Mouse (Mus musculus) E14TG2a.4 (cell line): ENCODE results near the gene Commd2.

Experiments
- H3K27me3 ChIP-seq: 2 replicates; pipeline ENCODE4 v1.6.1; 2014; ENCODE audit warnings: low read length, control low read depth; ENCODE audit not compliant: insufficient read depth
- H3K36me3 ChIP-seq: 2 replicates; pipeline ENCODE4 v1.6.1; 2014; ENCODE audit warnings: low read length, control low read depth; ENCODE audit not compliant: insufficient read depth
- H3K4me1 ChIP-seq: replicated peaks from 2 replicates; pipeline ENCODE4 v1.6.1; 2014; ENCODE audit warnings: low read depth, low read length, control low read depth
- H3K4me3 ChIP-seq: replicated peaks from 2 replicates; pipeline ENCODE4 v1.5.1; 2014; ENCODE audit warnings: mild to moderate bottlenecking, low read length
- H3K9me3 ChIP-seq: 2 replicates; pipeline ENCODE4 v1.6.1; 2014; ENCODE audit warnings: low read length, control low read depth
- CTCF ChIP-seq: conservative IDR thresholded peaks from 2 replicates; pipeline ENCODE4 v1.5.1; 2014; ENCODE audit warnings: low read length
- NANOG ChIP-seq: IDR thresholded peaks from 2 replicates; pipeline ENCODE4 v1.6.1; 2014; ENCODE audit warnings: borderline replicate concordance, low read length, mixed read lengths
- POU5F1 ChIP-seq: IDR thresholded peaks from 2 replicates; pipeline ENCODE4 v1.6.1; 2014; ENCODE audit warnings: low read length, borderline replicate concordance

Gene Commd2

DNA sequence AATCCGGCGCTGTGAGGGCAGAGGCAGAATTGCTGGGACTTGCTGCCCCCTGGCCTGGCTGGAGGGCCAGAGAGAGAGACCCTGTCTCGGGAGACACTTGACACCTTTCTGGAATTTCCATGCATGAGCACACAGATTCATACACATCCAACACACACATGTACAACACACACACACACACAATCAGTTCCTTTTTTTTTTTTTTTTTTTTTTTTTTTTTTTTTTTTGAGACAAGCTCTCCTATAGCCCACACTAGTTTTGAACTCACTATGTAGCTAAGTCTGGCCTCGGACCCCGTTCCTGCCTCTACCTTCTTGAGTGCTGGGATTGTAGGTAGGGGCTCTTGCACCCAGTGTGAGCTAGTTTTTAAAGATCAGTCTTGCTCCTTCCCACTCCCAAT is 14.4 kb upstream of the Commd2 start:
- Histone ChIP-seq H3K36me3 (no peaks in the 10 kb centered on the region), H3K4me3 (no peak overlapping the region), H3K4me1 (no peaks in the 10 kb centered on the region), H3K27me3 (no peaks in the 10 kb centered on the region), H3K9me3 (peaks cover 16% of the 10 kb centered on the region)
- TF ChIP-seq NANOG (no peak), CTCF (no peak), POU5F1 (no peak)

DNA sequence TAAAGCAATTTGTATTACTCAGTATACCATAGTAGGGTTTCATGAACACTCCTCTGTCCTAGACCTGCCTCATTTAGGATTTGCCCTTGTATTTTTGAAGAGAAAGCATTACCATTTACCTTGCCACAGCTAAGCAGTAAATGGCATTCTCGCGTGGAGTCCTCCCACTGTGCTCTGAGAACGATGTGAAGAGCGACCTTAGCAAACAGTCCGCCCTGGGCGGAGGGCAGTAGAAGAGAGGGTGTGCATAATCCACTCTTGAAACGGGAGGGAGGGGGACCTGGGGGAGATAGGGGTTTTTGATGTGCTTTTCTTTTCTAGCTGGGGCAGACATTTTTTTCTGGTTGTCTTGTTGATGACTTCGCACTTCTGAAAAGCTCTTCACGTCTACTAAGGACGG is 13.2 kb upstream of the Commd2 start:
- TF ChIP-seq POU5F1 (no peak), CTCF (no peak), NANOG (no peak)

DNA sequence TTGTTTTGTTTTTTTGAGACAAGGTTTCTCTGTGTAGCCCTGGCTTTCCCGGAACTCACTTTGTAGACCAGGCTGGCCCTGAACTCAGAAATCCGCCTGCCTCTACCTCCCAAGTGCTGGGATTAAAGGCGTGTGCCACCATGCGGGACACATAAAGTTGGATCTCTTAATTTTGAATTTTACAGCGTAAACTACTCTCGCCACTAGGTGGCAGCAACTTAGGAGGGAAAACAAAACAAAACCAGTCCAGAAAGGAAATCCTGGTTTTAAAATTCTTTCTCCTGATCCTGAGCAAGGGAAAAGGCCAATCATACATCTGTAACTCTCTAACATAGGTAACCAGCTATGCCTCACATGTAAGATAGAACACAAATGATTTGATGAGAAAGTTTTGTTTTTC is 12.2 kb upstream of the Commd2 start:
- Histone ChIP-seq H3K4me3 (no peak overlapping the region), H3K36me3 (no peaks in the 10 kb centered on the region), H3K4me1 (no peaks in the 10 kb centered on the region), H3K9me3 (peaks cover 16% of the 10 kb centered on the region), H3K27me3 (no peaks in the 10 kb centered on the region)
- peak; percentile 46 for TF ChIP-seq CTCF
- TF ChIP-seq NANOG: no peak

More for the DNA sequence above, 13.2 kb upstream of the Commd2 start:
- no peaks in the 10 kb centered on the region for H3K36me3 ChIP-seq
- H3K9me3 ChIP-seq: peaks cover 16% of the 10 kb centered on the region
- H3K27me3 ChIP-seq: no peaks in the 10 kb centered on the region
- no peak overlapping the region for H3K4me3 ChIP-seq
- H3K4me1 ChIP-seq: no peaks in the 10 kb centered on the region

DNA sequence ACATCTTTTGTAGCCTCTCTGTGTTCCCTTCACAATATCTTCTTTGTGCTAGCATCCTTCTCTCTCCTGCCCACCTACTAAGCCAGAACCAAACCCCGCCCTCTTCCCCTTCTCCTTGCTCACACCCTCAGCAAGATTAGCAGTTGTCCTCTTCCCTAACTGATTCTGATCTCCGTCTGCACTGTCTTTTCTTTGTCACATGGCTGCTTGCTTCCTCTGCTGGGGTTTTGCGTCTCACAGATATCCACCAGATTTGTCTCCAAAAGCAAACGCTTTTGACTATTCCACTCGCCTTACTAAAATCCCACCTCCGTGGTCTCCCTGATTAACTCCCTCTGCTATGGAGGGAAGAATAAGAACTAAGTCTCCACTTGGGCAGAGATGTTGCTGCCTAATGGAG is 7.1 kb upstream of the Commd2 start:
- no peaks in the 10 kb centered on the region for H3K4me1 ChIP-seq
- no peak overlapping the region for H3K4me3 ChIP-seq
- H3K27me3 ChIP-seq: no peaks in the 10 kb centered on the region
- peaks cover 9% of the 10 kb centered on the region for H3K9me3 ChIP-seq
- TF ChIP-seq POU5F1 (no peak), NANOG (no peak), CTCF (no peak)
- H3K36me3 ChIP-seq: no peaks in the 10 kb centered on the region

DNA sequence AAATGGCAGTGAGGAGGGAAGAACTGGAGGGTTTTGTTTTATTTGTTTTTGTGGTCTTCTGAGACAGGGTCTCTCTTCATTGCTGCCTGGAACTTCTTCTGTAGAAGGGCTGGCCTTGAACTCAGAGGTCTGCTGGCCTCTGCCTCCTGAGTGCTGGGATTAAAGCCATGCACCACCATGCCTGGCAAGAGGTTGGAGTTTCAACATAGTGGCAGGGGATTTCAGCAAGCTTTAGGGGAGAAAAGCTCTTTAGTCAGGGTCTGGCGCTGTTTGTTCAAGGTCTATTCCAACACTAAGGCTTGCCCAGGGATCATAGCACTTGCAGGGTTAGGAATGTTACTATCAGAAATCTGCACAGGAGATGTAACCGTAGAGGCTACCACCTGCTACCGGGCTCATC is 2.1 kb upstream of the Commd2 start:
- no peak for TF ChIP-seq CTCF
- TF ChIP-seq POU5F1: no peak
- no peak for TF ChIP-seq NANOG
- Histone ChIP-seq H3K4me3 (no peak overlapping the region), H3K36me3 (peaks cover 11% of the 10 kb centered on the region), H3K4me1 (peaks cover 3% of the 10 kb centered on the region), H3K27me3 (no peaks in the 10 kb centered on the region), H3K9me3 (no peaks in the 10 kb centered on the region)

DNA sequence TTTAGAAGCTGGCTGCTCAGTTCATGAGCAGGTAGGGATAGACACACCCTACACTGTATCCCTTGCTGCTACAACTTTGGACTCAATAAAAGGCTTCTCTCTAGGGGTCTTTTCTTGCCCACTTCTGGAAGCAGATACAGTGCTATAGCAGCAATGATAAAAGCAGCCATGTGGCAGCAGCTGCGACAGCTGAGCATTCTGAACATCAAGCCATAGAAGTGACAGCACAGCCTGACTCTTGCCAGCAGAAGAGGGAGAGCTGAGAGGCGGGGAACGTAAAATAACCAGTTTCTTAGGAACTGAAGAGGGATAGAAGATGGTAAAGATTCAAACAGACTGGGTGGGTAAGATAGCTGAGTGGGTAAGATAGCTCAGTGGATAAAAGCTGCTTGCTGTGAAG is 970 bp upstream of the Commd2 start:
- Histone ChIP-seq H3K36me3 (peaks cover 13% of the 10 kb centered on the region), H3K4me3 (no peak overlapping the region), H3K27me3 (no peaks in the 10 kb centered on the region), H3K4me1 (peaks cover 3% of the 10 kb centered on the region), H3K9me3 (no peaks in the 10 kb centered on the region)
- no peak for TF ChIP-seq POU5F1

DNA sequence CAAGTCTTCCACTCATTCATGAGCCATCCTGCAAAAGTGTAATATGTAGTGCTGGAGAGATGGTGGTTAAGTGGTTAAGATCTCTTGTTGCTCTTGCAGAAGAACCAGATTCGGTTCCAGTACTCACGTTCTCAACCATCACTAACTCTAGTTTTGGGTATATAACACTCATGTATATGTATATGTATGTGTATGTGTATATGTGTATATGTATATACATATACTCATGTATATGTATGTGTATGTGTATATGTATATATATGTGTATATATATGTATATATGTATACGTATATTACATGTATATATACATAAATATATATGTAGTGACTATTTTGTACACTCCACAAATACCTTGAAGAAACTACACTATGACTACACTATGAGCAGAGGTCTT is 347 bp upstream of the Commd2 start:
- Histone ChIP-seq H3K27me3 (no peaks in the 10 kb centered on the region), H3K4me3 (peak overlapping the region; percentile 89), H3K4me1 (peaks cover 3% of the 10 kb centered on the region), H3K36me3 (peaks cover 14% of the 10 kb centered on the region), H3K9me3 (no peaks in the 10 kb centered on the region)
- TF ChIP-seq NANOG (no peak), POU5F1 (no peak), CTCF (no peak)

DNA sequence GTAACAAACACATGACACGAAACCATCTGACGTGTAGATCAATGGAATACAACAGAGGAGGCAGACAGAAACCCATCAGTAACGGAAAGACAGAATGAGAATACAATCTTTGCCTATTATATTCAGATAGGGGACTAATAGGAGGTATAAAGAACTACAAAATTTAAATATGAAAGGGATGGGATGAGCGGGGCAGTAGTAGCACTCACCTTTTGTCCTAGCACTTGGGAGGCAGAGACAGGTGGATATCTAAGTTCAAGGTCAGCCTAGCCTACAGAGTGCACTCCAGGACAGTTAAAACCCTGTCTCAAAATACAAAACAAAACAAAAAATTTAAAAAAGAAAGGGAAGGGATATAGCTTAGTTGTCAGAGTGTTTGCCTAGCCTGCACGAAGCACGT is 8.3 kb downstream of the Commd2 start:
- peak; percentile 38; the same call in 1 of the 2 replicates for TF ChIP-seq NANOG
- no peak for TF ChIP-seq CTCF
- no peaks in the 10 kb centered on the region for H3K27me3 ChIP-seq
- no peaks in the 10 kb centered on the region for H3K9me3 ChIP-seq
- 0 out of 2 replicates have a peak, but pooled peaks cover 7% of the 10 kb centered on the region for H3K4me1 ChIP-seq
- no peak overlapping the region for H3K4me3 ChIP-seq
- H3K36me3 ChIP-seq: peaks cover 20% of the 10 kb centered on the region

DNA sequence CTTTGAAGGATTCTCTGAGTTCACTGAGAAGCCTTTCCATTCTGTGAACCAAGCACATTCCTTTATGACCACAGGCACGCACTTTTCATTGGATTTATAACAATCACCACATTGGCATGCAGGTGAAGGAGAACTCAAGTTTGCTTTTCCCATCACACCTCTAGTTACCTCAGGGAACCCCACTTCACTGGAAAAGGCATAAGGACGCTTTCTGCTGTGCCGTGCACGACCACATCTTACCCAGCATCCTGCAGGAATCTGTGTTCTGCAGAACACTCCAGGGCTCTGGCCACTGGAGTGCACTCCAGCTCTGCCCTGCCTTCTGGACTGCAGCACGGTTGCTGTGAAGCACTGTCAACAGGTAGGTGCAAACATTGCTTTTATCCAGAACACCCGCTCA is 13.9 kb downstream of the Commd2 start:
- Histone ChIP-seq H3K4me1 (no peaks in the 10 kb centered on the region), H3K27me3 (no peaks in the 10 kb centered on the region), H3K4me3 (no peak overlapping the region), H3K9me3 (no peaks in the 10 kb centered on the region), H3K36me3 (no peaks in the 10 kb centered on the region)
- no peak for TF ChIP-seq CTCF
- TF ChIP-seq POU5F1: no peak
